Mouse (Mus musculus) kidney, adult 18-20 months (tissue): ENCODE measurements around the gene Arhgef26.

Experiments
- DNase-seq: peaks from one replicate; pipeline ENCODE4 v3.0.0; 2021

Arhgef26 gene

DNA sequence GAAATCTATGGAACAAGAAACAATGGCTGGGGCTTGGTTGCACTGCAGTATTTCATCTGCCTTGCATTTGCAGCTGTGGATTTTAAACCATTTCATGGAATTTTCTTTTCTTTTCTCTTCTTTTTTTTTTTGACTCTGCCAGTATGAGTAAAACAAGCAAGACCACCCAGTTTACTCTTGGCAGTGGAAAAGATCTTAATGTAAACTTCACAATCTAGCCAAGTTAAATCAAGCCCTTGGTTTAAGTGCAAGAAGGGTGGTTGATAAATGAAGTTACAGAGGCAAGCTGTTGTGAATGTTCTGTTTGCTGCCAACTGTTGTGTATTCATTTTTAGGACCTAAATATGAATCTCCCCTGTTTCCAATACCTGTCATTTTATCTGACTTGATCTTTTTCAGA is 54.5 kb downstream of the Arhgef26 start:
- no peak for DNase-seq

DNA sequence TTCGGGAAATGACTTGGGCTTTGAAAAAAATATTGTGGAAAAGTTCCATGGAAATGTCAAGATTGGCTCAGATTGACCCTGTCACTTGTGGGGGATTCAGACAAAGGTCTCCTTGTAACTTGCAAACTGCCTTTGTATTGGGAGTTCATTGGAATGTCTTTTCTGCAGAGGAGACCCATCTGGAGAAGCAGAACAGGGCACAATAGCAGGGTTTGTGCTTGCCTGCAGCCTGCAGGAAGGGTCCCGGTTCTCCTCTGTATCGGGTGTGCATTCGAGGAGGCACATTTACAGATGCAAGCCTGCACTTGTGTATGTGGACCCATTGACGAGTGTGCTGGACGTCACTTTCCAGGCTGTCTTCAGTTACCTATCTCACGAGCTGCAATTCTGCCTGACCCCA is 56.1 kb downstream of the Arhgef26 start:
- DNase-seq = no peak

DNA sequence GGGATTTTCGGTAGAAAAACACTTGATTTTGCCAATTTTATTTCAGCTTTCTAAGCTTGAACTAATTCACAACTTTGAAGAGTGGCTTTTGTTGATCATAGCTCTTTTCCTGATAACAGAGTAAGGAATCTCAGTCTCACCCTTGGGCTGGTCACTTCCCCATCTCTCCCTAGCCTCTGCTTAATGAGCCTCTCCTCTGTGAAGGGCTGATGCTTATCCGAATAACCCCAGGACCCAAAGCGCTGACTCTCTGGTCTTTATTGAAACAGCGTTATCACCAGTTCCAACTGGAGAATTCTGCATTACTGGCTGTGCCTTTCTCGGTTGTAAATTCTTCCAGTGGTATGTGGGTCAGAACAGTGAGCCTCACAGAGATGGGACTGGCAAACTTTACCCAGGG is 57.2 kb downstream of the Arhgef26 start:
- DNase-seq = no peak

DNA sequence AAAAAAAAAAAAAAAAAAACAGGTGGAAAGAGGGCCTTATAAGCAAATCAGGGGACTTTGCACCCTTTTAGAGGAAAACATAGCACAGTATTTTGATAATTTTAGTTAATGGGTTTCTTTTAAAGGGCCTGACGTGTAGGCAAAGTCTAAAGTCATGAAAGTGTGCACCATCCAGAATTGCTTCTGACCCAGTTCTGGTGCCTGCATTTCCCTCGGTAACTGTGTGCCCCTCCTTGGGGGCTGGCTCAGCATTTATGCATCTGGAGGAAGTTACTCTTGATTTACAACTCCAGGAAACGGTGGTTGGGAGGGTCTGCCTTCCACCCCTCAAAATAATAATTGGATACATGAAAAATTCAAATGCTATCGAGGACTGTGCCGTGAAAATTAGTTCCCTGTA is 58.0 kb downstream of the Arhgef26 start:
- no peak for DNase-seq

DNA sequence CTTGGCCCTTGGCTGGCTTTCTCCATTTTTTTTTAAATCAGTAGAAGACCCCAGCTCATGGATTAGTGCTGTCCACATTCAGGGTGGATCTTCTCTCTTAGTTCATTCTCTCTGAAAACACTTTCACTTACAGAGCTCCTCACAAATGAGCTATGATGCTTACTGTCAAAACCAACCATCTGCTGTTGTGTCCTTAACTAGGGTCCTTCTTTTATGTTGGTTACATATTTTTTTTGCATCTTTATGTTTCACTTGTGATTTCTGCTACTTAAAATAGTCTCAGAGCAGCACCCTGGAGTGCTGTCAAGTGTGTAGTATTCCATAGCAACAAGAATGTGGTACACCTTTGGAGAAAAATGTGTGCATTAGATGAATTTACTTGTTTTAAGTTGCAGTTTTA is 60.0 kb downstream of the Arhgef26 start:
- DNase-seq = no peak

DNA sequence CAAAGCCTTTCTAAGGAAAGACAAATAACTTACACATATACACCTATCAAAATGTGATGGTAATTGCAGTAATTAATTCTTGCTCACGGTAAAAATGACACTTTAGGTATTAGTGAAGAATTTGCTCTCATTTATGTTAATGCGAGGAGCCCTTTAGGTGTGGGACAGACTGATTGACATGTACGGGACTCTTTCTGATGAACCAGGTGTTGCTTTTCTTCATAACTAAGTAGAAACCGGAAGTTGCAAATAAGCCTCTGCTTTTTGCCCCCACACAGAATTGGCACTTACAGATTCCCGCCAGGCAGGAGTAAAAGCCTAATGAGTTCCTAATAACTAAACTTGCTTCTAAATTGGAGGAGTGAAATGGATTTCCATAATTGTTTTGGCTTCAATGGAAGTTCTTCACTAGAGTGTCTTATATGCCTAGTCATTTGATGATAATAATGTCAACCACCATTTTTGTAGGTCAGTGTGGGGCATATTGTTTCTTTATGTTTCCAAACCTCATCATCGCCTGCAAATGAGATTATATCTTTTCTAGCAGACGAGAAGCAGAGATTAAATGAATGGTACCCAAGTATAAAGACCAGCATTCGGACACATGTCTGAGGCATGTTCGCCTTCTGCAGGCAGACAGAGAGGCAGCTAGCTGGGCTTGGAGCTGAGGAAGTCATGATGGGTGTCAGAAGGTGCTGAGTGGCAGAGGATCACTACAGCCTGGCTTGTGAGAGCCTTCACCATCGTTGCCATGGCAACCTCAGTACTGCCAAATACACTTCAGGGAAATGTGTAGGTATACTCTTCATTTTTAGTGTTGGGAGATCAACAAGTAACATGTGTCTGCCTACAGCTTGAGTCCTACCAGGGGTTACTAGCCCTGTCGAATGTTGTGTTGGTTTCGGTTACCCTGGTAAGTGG is 61.9 kb downstream of the Arhgef26 start:
- DNase-seq = no peak

DNA sequence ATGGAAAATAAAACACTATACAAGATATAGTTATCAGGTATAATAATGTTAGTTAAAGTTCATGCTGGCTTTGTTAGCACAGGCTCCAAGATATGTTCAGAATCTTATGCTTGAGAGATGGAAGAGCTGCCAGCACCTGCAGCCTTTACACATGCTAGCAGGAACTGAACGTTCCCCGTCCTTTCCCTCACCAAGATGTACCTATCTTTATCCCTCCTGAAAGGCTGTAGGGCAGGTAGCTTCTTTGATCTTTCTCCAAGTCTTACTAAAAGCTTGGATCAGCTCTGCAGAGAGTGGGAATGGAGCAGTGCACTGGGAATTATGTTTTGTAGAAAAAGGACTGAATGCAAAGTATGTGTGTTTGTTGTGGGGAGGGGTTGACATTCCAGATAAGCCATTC is 64.3 kb downstream of the Arhgef26 start:
- DNase-seq = no peak

DNA sequence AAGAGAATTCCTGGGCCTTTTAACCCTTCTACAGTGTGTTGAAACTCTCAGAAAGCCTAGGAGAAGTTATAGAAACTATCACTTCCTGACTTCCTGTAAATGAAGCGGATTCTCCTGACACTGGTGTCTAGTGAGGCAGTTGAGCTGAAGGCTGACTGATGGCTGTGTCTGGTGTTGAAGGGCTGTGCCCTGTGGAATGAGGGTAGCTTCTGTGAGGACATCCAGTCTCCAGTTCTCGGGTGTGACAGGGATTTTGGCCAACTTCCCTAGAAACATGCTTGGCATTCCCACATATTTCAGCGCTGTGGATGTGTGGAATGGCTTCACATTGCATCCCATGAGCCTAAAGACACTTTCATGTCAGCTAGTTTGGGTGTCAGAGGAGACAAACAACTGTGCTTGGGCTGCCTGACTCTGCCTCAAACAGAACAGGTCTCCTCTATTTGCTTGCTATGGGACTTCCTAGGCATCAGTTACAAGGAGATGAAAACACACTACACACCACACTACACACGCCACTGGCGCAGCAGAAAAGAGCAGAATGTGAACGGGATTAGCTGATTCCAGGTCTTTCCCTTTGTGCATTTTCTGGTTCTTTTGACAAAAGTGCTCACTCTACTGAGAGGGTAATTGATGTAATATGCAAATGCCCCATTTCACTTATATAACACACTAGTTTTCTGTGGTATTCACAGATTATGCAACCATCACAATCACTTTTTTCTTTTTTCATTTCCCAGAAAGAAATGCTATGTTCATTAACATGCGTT is 66.5 kb downstream of the Arhgef26 start:
- no peak for DNase-seq

DNA sequence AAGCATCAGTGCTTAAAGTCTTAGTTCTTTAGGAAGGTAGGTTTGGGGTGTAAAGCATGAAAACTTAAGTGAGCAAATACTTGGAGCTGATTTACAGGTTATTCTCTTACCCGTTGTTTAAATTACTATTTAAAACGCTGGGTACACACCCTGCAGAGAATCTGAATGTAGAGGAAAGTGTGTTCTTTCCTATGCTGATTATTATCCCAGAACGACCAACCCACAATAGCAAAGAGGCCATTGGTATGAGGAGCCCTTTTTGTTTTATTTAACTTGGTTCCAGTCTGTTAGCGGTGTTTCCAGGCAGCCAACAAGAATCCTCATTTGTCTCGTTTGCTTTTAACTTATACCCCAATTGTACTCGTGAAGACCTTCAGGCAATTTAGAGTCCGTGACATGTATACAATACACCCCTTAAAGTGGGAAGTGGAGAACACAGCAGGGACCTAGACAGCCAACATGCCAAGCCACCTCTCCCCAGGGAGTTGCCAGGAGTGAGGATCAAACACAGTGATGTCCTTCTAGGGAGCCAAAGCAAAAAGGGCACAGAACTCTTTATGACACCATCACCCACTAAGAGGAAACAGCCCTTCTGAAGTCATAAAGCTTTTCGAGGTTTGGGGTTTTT is 71.5 kb downstream of the Arhgef26 start:
- DNase-seq = no peak

DNA sequence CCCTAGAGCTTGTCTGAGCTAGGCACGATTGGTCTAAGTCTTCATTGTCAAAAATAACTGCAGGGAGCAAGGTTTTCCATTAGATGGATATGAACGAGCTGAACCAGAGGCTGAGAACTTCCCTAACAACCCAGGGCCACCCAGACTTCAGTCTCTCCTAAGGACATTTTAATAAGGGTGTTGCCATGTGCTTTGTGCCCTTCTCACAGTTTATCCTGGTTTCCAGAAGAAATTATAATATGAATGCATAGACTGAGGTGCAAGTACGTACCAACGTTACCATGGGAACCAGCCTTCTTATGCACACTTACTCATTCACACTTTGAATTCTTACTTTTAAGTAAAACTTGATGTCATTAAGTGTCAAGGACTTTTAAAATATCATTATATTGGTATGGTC is 72.3 kb downstream of the Arhgef26 start:
- DNase-seq = no peak

DNA sequence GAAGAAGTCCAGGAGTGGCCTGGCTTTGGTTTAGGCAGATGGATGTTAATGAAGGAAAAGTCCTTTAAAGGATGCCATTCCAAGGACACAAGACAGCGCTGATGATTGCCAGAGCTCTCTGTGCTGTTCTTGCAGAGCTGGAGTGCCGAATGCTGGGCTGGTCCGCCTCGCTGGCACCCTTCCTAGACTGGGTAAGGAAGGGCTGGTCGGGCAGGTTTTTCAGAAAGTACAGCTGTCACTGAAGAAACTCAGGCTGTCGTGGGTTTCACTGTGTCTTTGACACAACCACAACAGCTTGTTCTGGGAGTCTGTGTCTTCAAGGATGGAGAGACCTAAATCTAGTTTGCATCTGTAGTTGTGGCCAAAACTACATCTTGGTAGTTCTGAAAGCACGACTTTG is 74.6 kb downstream of the Arhgef26 start:
- no peak for DNase-seq

DNA sequence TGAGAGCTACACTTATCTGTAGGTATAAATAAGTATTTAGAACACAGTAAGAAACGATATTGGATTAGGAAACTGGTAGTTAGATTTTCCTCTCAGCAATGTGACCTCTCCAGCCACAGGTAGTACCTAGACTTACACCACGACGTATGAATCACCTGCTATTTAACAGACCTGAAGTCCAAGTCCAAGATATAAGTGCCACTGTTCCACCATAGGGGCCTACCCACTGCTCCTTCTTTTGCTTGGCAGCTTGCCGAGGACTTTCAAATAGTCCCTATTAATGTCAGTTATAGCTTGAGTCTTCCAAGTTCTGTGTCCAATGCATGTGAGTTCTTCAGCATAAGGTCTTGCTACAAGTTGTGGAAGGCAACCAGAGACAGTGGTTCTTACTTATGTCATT is 76.8 kb downstream of the Arhgef26 start:
- no peak for DNase-seq

DNA sequence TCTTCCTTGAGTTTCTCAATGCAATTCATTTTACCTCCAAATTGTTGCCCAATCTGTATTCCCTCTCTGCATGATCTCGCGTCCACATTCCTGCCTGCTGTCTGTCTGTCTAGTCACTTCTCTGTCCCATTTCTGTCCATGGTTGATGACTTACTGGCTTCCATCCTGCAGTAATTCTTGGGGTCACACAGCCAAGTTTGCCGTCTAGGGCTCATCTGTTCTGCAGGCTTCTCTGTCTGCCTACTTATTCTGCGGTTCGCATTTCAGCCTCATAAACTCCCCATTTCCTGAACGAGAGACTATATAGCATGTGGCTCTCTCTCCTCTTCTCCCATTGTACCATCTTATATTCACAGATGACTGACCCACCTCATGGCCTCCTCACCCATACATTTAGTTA is 79.3 kb downstream of the Arhgef26 start:
- no peak for DNase-seq

DNA sequence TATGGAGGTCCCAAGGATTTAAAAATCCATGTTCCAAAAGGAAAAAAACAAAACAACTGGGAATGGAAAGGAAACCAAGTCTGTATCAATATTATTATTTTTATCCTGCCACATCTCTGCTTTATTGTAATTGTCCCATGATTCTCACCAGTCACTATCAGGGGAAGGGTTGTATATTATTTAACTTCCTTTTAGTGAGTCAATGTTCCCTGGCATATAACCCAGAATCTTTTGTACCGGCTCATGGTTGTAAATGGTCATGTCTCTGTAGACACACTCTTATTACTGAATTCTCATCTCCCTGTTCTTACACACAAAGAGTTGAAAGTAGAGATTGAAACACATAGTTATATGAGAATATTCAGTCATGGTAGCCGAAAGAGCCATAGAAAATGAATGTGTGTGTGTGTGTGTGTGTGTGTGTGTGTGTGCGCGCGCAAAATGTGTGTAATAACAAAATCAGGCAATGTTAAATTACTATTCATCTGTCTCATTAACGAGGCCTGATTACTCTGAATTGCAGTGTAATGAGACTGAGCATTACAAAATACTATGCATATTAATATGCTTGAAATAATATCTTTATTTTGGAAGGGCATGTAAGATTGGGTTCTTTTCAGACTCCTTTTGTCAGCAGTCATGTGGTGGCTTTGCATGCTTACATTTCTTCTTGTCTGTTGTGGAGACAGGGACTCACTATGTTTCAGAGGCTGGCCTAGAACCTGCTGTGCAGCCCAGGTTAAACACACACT is 80.4 kb downstream of the Arhgef26 start:
- no peak for DNase-seq

DNA sequence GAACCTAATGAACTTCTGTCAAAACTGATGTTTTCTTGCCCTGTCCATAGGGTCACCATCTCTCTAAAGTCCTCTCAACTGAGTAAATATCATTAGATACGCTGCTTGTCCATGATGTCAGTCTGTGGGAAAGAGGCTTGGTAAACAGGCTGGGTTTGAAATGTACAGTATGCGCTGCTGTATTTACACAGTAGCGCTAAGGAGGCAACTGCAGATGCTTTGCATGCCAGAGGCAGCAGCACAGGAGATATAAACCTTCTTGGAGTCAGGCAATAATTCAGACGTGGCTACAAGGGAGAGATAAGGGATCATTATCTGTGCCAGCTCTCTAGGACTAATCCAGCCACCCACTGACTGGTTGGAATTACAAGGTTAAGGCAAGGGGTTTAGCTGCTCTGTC is 95.5 kb downstream of the Arhgef26 start:
- no peak for DNase-seq

DNA sequence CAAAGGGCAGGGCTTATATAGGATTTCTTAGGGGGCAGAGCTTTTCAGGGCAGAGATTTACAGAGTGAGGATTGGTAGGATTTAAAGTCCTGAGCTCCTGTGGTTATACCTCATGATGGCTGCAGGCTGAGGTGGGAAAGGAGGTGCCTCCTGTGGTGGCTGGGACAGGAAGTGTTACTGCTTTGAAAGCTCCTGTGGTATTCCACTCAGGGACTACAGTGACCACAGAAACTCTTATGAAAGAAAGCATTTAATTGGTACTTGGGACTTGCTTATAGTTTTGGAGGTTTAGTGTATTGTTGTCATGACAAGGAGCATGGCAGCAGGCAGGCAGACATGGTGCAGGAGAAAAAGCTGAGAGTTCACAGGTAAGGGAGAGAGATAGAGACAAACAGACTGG is 97.8 kb downstream of the Arhgef26 start:
- DNase-seq = no peak

DNA sequence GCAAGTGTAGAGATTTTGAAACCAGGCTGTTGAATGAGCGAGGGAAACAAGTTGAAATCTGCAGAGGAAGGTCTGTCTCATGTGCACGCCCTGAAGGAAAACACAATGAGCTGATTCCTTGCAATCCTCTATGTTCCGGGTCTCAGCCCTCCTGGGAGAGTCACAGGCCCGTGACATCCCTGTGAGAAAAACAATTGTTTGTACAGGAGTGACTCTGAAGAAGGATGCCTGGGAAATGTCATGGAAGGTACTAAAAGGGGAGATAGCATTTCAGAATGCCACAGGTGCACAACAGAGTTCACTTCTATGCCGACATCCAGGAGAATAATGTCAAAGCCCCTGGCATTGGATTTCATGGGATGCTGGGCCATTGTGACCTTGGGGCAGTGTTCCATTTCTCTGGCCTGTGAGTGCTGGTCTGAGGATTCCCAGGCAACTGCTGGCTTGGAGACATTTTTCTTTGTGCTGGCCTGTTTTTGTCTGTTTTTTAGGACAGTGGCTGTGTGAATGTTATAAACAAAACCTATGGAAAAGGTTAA is 102.4 kb downstream of the Arhgef26 start:
- DNase-seq = no peak

DNA sequence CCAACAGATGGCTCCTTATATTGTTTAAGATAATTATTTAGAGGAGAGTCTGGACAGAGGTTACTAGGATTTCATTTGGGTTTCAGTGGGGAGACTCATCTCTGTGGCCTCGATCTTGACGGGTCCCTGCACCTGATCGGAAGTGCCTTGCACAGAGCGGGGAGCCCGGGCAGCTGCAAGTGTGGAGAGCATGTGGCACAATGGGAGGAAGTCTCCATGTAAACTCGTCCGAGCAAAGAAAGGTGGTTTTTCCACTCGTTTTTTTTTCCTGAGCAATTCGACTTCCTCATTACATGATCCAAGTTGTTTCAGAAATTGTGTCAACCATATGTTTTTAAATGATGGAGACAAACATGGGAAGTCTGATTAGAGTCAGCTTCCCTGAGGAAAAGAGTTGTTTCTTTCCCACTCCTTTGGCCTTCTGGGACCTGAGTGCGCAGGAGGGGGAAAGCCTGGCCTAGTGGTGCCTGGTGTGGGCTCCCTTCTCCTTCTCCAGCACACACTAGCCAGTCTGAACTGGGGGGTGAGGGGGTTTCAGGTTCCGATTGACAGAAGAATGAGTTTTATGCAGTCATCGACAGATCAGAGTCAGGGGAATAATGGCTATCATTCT is 105.5 kb downstream of the Arhgef26 start:
- DNase-seq = no peak

DNA sequence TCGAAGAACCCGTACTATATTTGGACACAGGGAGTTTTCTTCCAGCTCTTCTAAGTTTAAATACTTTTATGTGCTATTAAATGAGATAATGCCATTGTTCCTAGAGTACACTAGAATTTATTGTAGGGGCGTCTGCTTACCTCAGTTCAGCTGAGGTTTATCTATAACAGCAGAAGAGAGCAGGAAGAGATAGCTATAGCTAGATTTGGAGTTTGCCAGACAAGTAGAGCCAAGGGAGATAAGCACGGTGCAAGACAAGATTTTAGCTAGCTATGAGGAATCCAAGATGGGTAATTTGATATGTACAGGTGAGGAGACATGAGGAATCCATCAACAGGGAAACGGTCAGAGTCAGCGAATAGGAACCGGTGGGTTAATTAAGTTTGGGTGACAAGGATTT is 108.1 kb downstream of the Arhgef26 start:
- DNase-seq = no peak

DNA sequence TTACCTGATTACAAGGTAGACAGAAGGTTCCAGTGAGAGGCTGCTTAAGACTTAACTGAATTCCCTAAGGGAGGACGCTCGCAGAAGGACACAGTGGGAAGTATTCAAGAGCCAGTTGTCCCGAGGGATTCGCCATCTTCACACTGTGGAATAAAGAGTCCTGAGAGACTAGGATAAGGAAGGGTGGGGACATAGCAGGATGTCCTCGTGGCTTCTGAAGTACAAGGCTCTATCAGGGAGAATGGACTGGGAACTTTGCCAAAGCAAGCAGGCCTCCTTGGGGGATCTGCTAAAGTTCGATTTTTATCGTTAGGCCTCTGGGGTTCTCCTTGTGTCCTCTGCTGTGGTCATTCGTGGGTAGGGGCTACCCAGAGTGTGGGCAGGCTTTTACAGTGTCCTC is 109.0 kb downstream of the Arhgef26 start:
- no peak for DNase-seq

DNA sequence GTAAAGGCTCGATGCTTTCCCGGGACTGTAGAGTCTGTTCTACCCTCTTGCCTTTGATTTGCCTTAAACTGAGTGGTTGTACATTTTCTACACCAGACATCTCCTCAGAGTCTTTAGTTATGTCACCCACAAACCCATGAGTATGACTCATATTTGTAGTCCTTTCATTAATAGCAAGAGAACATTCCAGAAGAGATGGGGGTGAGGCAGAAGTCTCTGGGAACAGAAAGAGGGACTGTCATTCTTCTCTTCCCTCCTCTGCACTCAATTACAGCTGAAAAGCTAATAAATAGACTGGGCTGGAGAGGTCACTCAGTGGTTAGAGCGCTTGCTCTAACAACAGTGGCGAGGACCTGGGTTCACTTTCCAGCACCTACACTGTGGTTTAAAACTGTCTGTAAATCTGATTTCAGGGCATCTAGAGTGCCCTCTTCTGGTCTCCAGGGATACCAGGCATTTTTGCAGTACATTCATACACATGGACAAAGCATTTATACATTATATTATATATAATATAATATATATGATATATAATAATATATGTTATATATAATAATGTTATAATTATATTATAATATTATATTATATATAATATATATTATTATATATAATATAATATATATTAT is 111.8 kb downstream of the Arhgef26 start:
- DNase-seq = no peak

DNA sequence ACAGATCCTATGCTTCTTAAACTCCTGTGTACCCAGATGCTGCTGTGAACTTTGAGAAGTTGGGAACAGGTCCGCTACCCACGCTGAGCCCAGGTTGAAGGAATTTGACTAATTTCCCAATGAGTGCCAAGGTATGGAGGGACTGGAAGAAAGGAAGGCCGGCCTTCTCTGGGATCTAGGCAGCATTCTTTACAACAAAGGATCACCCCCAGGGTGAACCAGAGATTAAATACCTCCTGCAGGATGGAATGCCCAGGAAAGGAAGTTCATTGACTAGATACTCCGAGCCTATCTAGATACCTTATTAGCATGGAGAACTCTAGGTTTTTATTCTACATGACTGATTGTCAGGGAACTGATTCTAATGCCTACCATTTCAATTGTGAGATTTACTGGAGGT is 114.8 kb downstream of the Arhgef26 start:
- no peak for DNase-seq
